ENCODE assay signal across 12 mouse cellular contexts in the genomic region with DNA sequence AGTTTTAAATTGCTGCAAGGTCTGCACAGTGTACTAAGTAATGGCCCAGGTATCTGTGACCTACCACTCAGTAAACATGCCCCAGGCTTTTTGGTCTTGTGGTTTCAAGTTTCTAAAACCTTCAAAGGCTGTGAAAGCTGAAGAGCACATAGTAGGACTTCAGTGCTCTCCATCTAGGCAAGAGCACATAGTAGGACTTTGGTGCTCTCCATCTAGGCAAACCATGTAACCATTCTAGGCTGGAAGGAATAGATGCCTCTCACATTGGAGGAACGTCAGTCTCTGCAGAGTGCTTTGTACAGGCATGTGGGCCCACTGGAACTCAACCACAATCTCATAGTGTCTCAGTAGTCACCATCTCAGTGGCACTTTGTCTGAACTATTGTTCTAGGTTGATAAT.
"Had no signal": no experiment of that assay in that cellular context is flagged by ENCODE, and none has a peak within 500 bp of the region (broad histone marks: within the 10 kb centered on the region; RNA-seq: fewer than 3 reads in every experiment).

No protein-coding gene starts in this region.

- ATAC-seq: midbrain, embryonic 13.5 days had no signal

- H3K27ac ChIP-seq: limb, embryonic 15.5 days; liver, embryonic 13.5 days; midbrain, embryonic 13.5 days; neural tube, embryonic 12.5 days had no signal

- H3K27me3 ChIP-seq: limb, embryonic 15.5 days; liver, embryonic 13.5 days; midbrain, embryonic 13.5 days; neural tube, embryonic 12.5 days had no signal

- H3K4me3 ChIP-seq: limb, embryonic 15.5 days; liver, embryonic 13.5 days; midbrain, embryonic 13.5 days; myocyte; neural tube, embryonic 12.5 days had no signal

- H3K9ac ChIP-seq: limb, embryonic 15.5 days; liver, embryonic 13.5 days; midbrain, embryonic 13.5 days; neural tube, embryonic 12.5 days had no signal

- H3K4me2 ChIP-seq: limb, embryonic 15.5 days; liver, embryonic 13.5 days; midbrain, embryonic 13.5 days; neural tube, embryonic 12.5 days had no signal

- H3K4me1 ChIP-seq: limb, embryonic 15.5 days; midbrain, embryonic 13.5 days; neural tube, embryonic 12.5 days had no signal

- DNase-seq: kidney, adult 8-10 months; kidney, postnatal 10 days; kidney, postnatal 4 days; liver, embryonic 13.5 days; lung, adult 18-20 months; spleen, adult 18-20 months; thymus, adult 2 months; thymus, postnatal 25 days had no signal

- H3K9me3 ChIP-seq: limb, embryonic 15.5 days; liver, embryonic 13.5 days; midbrain, embryonic 13.5 days; neural tube, embryonic 12.5 days had no signal
